Mouse (Mus musculus) liver, embryonic 14.5 days (tissue): ENCODE results near the gene Nfe2l1.

Experiments used
- CTCF ChIP-seq: IDR thresholded peaks from 2 replicates; pipeline ENCODE4 v1.5.1; 2016; ENCODE audit warnings: antibody characterized with exemption, low read depth, control low read depth
- EP300 ChIP-seq: IDR thresholded peaks from 2 replicates; pipeline ENCODE4 v1.6.1; 2016; ENCODE audit warnings: antibody characterized with exemption, low read depth

DNA sequence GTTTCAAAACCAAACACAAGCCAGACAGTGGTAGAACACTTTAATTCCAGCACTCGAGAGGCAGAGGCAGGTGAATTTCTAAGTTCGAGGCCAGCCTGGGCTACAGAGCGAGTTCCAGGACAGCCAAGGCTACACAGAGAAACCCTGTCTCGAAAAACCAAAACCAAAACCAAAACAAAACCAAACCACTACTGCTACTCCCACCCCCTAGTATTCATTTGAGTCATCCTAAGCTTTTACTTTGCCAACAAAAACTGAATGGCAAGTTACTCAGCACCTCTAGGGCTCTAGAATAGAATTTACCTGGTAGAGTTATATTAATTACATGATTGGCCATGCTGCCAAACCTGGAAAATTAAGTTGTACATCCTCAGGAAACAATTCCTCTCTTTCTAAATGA, 29.9 kb upstream of the Nfe2l1 start:
- TF ChIP-seq CTCF (no peak), EP300 (no peak)
